Mouse (Mus musculus) intestine, embryonic 14.5 days (tissue): ENCODE data around the gene Ptafr. TPM values are rescaled to one million over a fixed set of nuclear protein-coding genes. Genes with fewer than 3 reads are reported as not detected.
"Not testable (repeated sequence)": the region's sequence is repeated elsewhere in the genome, so short reads cannot be mapped to it uniquely, and the experiment has no call there.

Source experiments
- ATAC-seq: fragments of 200-750 bp; cut with Nextera tagmentation; replicated peaks from 2 replicates; pipeline ENCODE4 v1.8.0; 2017; ENCODE audit warnings: low read depth, moderate number of reproducible peaks, moderate TSS enrichment, moderate library complexity; ENCODE audit not compliant: low FRiP score, low TSS enrichment
- DNase-seq: peaks from one replicate; pipeline ENCODE4 v3.0.0-alpha.2; 2018; ENCODE audit warnings: low spot score
- H3K27ac ChIP-seq: fragments of 300-500 bp; sonication (generic); 2 replicates; pipeline ENCODE4 v1.5.1; 2014; ENCODE audit warnings: low read depth, mild to moderate bottlenecking, control low read depth
- H3K27me3 ChIP-seq: fragments of 300-500 bp; sonication (generic); replicated peaks from 2 replicates; pipeline ENCODE4 v1.6.1; 2014; ENCODE audit warnings: low read length, control low read depth; ENCODE audit not compliant: control insufficient read depth, insufficient read depth
- H3K36me3 ChIP-seq: fragments of 300-500 bp; sonication (generic); 2 replicates; pipeline ENCODE4 v1.6.1; 2014; ENCODE audit warnings: low read length, control low read depth; ENCODE audit not compliant: control insufficient read depth, insufficient read depth
- H3K4me1 ChIP-seq: fragments of 300-500 bp; sonication (generic); replicated peaks from 2 replicates; pipeline ENCODE4 v1.6.1; 2014; ENCODE audit warnings: low read length, control low read depth, mixed read lengths; ENCODE audit not compliant: control insufficient read depth, insufficient read depth
- H3K4me2 ChIP-seq: fragments of 300-500 bp; sonication (generic); 2 replicates; pipeline ENCODE4 v1.6.1; 2014; ENCODE audit warnings: low read length
- H3K4me3 ChIP-seq: fragments of 300-500 bp; sonication (generic); 2 replicates; pipeline ENCODE4 v1.5.1; 2014; ENCODE audit warnings: low read depth, low read length, control low read depth, mixed read lengths
- H3K9ac ChIP-seq: fragments of 300-500 bp; sonication (generic); 2 replicates; pipeline ENCODE4 v1.6.1; 2014; ENCODE audit warnings: mild to moderate bottlenecking, low read length
- H3K9me3 ChIP-seq: fragments of 300-500 bp; sonication (generic); 2 replicates; pipeline ENCODE4 v1.6.1; 2016; ENCODE audit warnings: low read length, control low read depth; ENCODE audit not compliant: control insufficient read depth
- WGBS: fragments of 180-500 bp; shearing (Covaris S2); extraction: QIAGEN DNeasy Blood & Tissue Kit; methylation state at CpG from one replicate; pipeline ENCODE4 v1.1.7; 2014; 5-methylcytosine and 5-hydroxymethylcytosine counted together
- polyA plus RNA-seq: library from polyadenylated mRNA; unstranded; fragments of >200 nt; fragmentation: Nextera tagmentation; extraction: Ambion mirVana; gene quantifications from 2 replicates; pipeline ENCODE4 v1.2.1, GENCODE M21; 2014

Ptafr gene
- polyA plus RNA-seq, 1 experiment from 2014 or later, result 0.57 TPM

DNA sequence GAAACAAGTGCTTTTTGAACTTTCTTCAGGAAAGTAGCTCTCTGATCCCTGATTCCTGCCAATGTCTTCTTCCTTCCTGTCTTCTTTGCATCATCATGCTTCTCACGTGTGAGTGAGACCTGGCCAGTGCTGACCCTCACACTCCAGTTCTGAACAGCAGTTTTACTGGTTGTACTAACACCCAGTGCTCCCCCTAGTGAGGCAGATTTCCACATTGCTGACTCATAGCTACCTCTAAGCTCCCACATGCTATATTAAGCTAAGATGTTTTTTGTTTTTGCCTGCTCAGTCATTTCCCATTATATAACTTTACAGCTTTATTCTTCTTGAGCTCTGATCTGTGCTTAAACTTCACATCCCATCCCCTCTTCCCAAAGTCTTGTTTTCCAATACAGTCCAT, 21.1 kb upstream of the Ptafr start:
- no peak for ATAC-seq
- Histone ChIP-seq H3K9ac (no peak overlapping the region), H3K4me2 (no peak overlapping the region), H3K4me1 (peaks cover under 1% of the 10 kb centered on the region; the same call in 1 of the 2 replicates), H3K36me3 (peaks cover 96% of the 10 kb centered on the region), H3K9me3 (no peaks in the 10 kb centered on the region), H3K27me3 (no peaks in the 10 kb centered on the region), H3K4me3 (no peak overlapping the region), H3K27ac (no peak overlapping the region)
- WGBS, result 76% methylated on average over 1 of the region's 1 CpGs
- no peak for DNase-seq

DNA sequence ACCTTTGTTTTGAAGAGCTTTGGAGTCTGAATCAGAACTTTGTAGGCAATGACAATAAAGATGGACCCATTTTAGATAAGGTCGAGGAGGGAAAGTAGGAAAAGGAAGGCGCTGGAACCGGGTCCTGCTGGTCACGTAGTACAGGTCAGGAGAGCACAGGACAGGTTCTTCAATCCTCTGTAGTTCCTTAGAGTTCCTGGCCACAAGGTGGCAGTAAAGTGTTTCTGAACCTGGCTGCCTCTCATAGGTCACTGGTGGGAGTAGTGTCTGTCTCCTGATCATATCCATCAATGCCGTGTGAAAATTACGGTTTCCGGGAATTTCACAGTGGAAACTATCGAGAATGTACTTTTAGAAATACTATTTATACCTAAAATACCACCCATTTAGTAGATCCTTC, 18.0 kb upstream of the Ptafr start:
- no peak overlapping the region for H3K27ac ChIP-seq
- ATAC-seq (peak; percentile 72; the same call in 1 of the 2 replicates), DNase-seq (peak; percentile 74)

GRCm38 (mm10) chr4:132554221-132554620, 9.6 kb upstream of the Ptafr start:
- Histone ChIP-seq H3K4me3 (no peak overlapping the region), H3K9ac (no peak overlapping the region), H3K4me2 (no peak overlapping the region), H3K4me1 (no peaks in the 10 kb centered on the region), H3K36me3 (peaks cover 49% of the 10 kb centered on the region), H3K27ac (no peak overlapping the region), H3K27me3 (no peaks in the 10 kb centered on the region), H3K9me3 (no peaks in the 10 kb centered on the region)
- DNase-seq (no peak), ATAC-seq (no peak)
- 62% methylated on average over 5 of the region's 5 CpGs for WGBS

More for the DNA sequence above, 18.0 kb upstream of the Ptafr start:
- Histone ChIP-seq H3K9ac (no peak overlapping the region), H3K36me3 (peaks cover 99% of the 10 kb centered on the region), H3K4me1 (no peaks in the 10 kb centered on the region), H3K4me2 (no peak overlapping the region), H3K9me3 (no peaks in the 10 kb centered on the region), H3K27me3 (no peaks in the 10 kb centered on the region), H3K4me3 (no peak overlapping the region)
- WGBS, result 27% methylated on average over 8 of the region's 8 CpGs

DNA sequence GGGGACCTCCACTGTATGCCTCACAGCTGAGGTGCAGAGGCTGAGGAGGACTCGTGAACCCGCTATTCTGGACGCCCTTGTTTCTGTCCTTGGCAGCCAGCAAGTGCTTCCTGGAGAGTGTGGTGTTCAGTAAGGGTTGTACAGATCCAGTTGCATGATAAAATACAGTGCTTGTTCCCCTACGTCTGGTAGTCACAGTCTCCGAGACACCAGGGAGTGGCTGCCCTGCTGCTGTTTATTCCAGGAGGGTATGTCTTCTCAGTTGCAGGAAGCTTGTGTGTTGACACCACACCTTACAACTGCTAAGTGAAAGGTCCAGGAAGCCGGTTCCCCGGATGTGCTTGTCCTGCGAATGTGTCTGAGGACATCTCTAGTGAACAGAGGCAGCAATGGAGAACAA, 9.2 kb upstream of the Ptafr start:
- Histone ChIP-seq H3K9me3 (no peaks in the 10 kb centered on the region), H3K27me3 (no peaks in the 10 kb centered on the region), H3K4me2 (no peak overlapping the region), H3K9ac (no peak overlapping the region), H3K4me3 (no peak overlapping the region), H3K36me3 (peaks cover 45% of the 10 kb centered on the region), H3K27ac (no peak overlapping the region), H3K4me1 (no peaks in the 10 kb centered on the region)
- DNase-seq (no peak), ATAC-seq (no peak)
- WGBS, result 72% methylated on average over 8 of the region's 8 CpGs

- not testable (repeated sequence) for H3K9me3 ChIP-seq, H3K27ac ChIP-seq, H3K9ac ChIP-seq, ATAC-seq, H3K4me1 ChIP-seq, H3K27me3 ChIP-seq, H3K4me2 ChIP-seq, DNase-seq, H3K4me3 ChIP-seq
- 93% methylated on average over 7 of the region's 7 CpGs for WGBS
- H3K36me3 ChIP-seq, result peaks cover 36% of the 10 kb centered on the region
These were observed 8.3 kb upstream of the Ptafr start for GRCm38 (mm10) chr4:132555550-132555949.

GRCm38 (mm10) chr4:132563261-132563660, 606 bp upstream of the Ptafr start:
- WGBS, result 74% methylated on average over 3 of the region's 3 CpGs
- H3K9ac ChIP-seq, result no peak overlapping the region
- H3K9me3 ChIP-seq, result no peaks in the 10 kb centered on the region
- H3K4me1 ChIP-seq, result peaks cover 8% of the 10 kb centered on the region
- H3K36me3 ChIP-seq, result no peaks in the 10 kb centered on the region
- DNase-seq (no peak), ATAC-seq (no peak)
- H3K4me3 ChIP-seq, result no peak overlapping the region
- no peak overlapping the region for H3K27ac ChIP-seq
- H3K4me2 ChIP-seq, result no peak overlapping the region
- no peaks in the 10 kb centered on the region for H3K27me3 ChIP-seq

DNA sequence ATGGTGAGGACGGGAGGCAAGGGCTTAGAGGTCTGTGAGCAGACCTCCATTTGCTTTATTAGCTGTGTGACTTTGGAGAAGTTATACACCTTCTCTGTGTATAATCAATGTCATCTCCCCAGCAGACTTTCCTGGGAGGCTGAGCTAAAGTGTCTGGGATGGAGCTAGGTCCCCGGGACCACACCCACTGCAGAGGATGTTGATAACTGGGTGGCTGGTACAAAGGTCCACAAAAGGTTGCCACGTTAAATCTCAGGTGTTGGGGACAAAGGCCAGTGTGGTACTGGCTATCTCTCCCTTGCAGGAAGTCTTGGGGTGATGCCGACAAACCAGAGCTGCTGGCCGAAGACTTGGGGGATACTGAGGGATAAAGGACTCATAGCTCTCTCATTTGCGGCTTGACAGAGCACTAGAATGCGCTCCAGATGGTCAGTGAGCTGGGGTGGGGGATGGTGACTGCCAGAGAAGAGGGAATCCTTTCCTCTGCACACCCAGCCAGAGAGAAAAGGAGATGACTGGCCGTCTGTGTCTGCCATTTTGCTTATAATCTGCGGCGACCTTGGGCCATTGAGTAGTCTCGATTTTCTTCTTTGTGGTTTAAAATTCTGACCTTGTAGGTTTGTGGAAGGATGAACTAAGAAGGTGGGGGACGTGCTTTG, 1.4 kb downstream of the Ptafr start:
- no peak overlapping the region for H3K9ac ChIP-seq

GRCm38 (mm10) chr4:132567361-132567779, 3.5 kb downstream of the Ptafr start:
- 68% methylated on average over 9 of the region's 9 CpGs for WGBS
- H3K9ac ChIP-seq, result no peak overlapping the region
- no peaks in the 10 kb centered on the region for H3K27me3 ChIP-seq
- ATAC-seq (no peak), DNase-seq (no peak)
- H3K4me1 ChIP-seq, result peaks cover 12% of the 10 kb centered on the region
- no peak overlapping the region for H3K4me3 ChIP-seq
- H3K36me3 ChIP-seq, result no peaks in the 10 kb centered on the region
- H3K9me3 ChIP-seq, result no peaks in the 10 kb centered on the region
- H3K4me2 ChIP-seq, result no peak overlapping the region
- H3K27ac ChIP-seq, result no peak overlapping the region

More for the DNA sequence above, 1.4 kb downstream of the Ptafr start:
- no peak overlapping the region for H3K4me3 ChIP-seq
- 78% methylated on average over 12 of the region's 12 CpGs for WGBS
- DNase-seq, result no peak
- no peak overlapping the region for H3K4me2 ChIP-seq
- no peaks in the 10 kb centered on the region for H3K27me3 ChIP-seq
- no peaks in the 10 kb centered on the region for H3K9me3 ChIP-seq
- H3K27ac ChIP-seq, result no peak overlapping the region
- ATAC-seq, result no peak
- peaks cover 8% of the 10 kb centered on the region for H3K4me1 ChIP-seq
- no peaks in the 10 kb centered on the region for H3K36me3 ChIP-seq

- Histone ChIP-seq H3K9me3 (no peaks in the 10 kb centered on the region), H3K4me1 (peaks cover 8% of the 10 kb centered on the region; the same call in 1 of the 2 replicates), H3K36me3 (no peaks in the 10 kb centered on the region), H3K4me3 (no peak overlapping the region), H3K27me3 (no peaks in the 10 kb centered on the region), H3K4me2 (no peak overlapping the region), H3K27ac (no peak overlapping the region), H3K9ac (no peak overlapping the region)
- DNase-seq (no peak), ATAC-seq (no peak)
- WGBS, result 93% methylated on average over 5 of the region's 5 CpGs
These were observed 5.2 kb downstream of the Ptafr start for GRCm38 (mm10) chr4:132569115-132569514.
